Mouse (Mus musculus) right cerebral cortex, adult 2 months (tissue): ENCODE results near the gene Il34.

ENCODE experiments used
- DNase-seq, 2 experiments: peaks; one replicate each; pipeline ENCODE4 v3.0.0; 2021 to 2022; ENCODE audit warnings: low spot score in 2 of 2

Gene Il34

GRCm38 (mm10) chr8:110711271-110711934 lies 94.3 kb downstream of the Il34 start:
- no peak for DNase-seq

- DNase-seq, result no peak
These were observed 95.1 kb downstream of the Il34 start for GRCm38 (mm10) chr8:110710593-110710992.

- no peak for DNase-seq
These were observed 97.3 kb downstream of the Il34 start for GRCm38 (mm10) chr8:110708429-110708828.

- DNase-seq, result no peak
These were observed 99.3 kb downstream of the Il34 start for GRCm38 (mm10) chr8:110706288-110706870.

GRCm38 (mm10) chr8:110705391-110706287 lies 100.1 kb downstream of the Il34 start:
- DNase-seq, result peak in 1 of 2 experiments; percentile 65

GRCm38 (mm10) chr8:110704103-110704502 lies 101.6 kb downstream of the Il34 start:
- no peak for DNase-seq

- no peak for DNase-seq
These were observed 102.2 kb downstream of the Il34 start for GRCm38 (mm10) chr8:110703460-110704061.

GRCm38 (mm10) chr8:110702636-110703459 lies 102.9 kb downstream of the Il34 start:
- DNase-seq, result no peak

GRCm38 (mm10) chr8:110700561-110700960 lies 105.2 kb downstream of the Il34 start:
- DNase-seq, result no peak

GRCm38 (mm10) chr8:110699501-110699900 lies 106.2 kb downstream of the Il34 start:
- DNase-seq, result no peak

- no peak for DNase-seq
These were observed 107.6 kb downstream of the Il34 start for GRCm38 (mm10) chr8:110698098-110698497.

GRCm38 (mm10) chr8:110697571-110697970 lies 108.2 kb downstream of the Il34 start:
- DNase-seq, result no peak

GRCm38 (mm10) chr8:110696051-110696450 lies 109.7 kb downstream of the Il34 start:
- DNase-seq, result no peak

- DNase-seq, result no peak
These were observed 110.3 kb downstream of the Il34 start for GRCm38 (mm10) chr8:110695431-110695830.

GRCm38 (mm10) chr8:110694826-110695225 lies 110.9 kb downstream of the Il34 start:
- no peak for DNase-seq

- no peak for DNase-seq
These were observed 111.5 kb downstream of the Il34 start for GRCm38 (mm10) chr8:110694226-110694625.
